Mouse (Mus musculus): Measurements from ENCODE around the gene Phf21a. TPM values are rescaled to one million over a fixed set of nuclear protein-coding genes. Genes with fewer than 3 reads are reported as not detected.

Gene Phf21a
- polyA plus RNA-seq, 1 experiment, result 52.2 TPM

DNA sequence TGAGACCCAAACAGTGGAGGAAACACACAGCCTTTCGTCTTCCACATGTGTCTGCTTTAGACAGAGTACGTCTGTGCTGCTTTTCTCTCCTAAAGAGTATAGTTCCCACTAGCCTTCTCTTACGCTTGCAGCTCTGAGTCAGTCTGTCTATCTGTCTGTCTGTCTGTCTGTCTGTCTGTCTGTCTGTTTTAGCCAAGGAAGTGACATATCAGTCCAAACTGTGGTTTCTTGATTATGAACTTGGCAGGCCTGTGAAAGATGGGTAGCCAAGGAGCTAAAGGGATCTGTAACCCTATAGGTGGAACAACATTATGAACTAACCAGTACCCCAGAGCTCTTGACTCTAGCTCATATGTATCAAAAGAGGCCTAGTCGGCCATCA, 180.9 kb downstream of the Phf21a start:
- H3K36me3 ChIP-seq (ENCODE audit: control insufficient read depth, insufficient read depth, low read length, poor library complexity, severe bottlenecking), result no peaks in the 10 kb centered on the region
- no peak overlapping the region for H3K9ac ChIP-seq (ENCODE audit: low read depth, poor library complexity, severe bottlenecking)
- no peaks in the 10 kb centered on the region for H3K9me3 ChIP-seq (replicated peaks; ENCODE audit: control insufficient read depth, insufficient read depth, low read length, poor library complexity, severe bottlenecking)
- TF ChIP-seq CTCF (IDR thresholded peaks at IDR 0.05; ENCODE audit: low read depth, low read length) (no peak), POLR2A (IDR thresholded peaks at IDR 0.05; ENCODE audit: insufficient read depth, low read length) (no peak), EP300 (IDR thresholded peaks at IDR 0.05; ENCODE audit: insufficient read depth, low read depth, low read length) (no peak)
- no peak overlapping the region for H3K4me3 ChIP-seq (ENCODE audit: low read depth, low read length)
- H3K27me3 ChIP-seq (ENCODE audit: control insufficient read depth, insufficient read depth, low read length, poor library complexity, severe bottlenecking), result no peaks in the 10 kb centered on the region
- H3K4me1 ChIP-seq (ENCODE audit: control insufficient read depth, insufficient read depth, low read length), result no peaks in the 10 kb centered on the region
- no peak overlapping the region for H3K27ac ChIP-seq (ENCODE audit: insufficient read depth, low read length)

DNA sequence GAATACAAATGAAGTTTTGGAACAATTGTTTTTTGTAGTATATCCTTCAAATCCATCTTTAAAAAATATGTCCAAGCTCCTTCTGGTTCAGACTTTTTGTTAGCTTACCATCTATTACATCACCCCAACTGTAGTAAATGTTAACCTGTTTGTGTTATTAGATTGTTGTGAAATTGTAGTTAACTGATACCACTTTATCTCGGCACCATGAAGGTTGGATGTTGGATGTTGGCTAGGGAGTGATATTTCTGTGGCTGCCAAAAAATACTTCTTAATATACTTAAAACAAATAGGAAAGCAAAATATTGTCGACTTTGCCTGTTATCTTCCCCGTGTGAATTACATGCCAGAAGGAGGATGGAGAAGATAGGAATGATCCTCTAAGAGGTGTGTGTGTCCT, 184.9 kb downstream of the Phf21a start:
- Histone ChIP-seq H3K27me3 (ENCODE audit: control insufficient read depth, insufficient read depth, low read length, poor library complexity, severe bottlenecking) (no peaks in the 10 kb centered on the region), H3K4me1 (ENCODE audit: control insufficient read depth, insufficient read depth, low read length) (no peaks in the 10 kb centered on the region), H3K9ac (ENCODE audit: low read depth, poor library complexity, severe bottlenecking) (no peak overlapping the region), H3K9me3 (replicated peaks; ENCODE audit: control insufficient read depth, insufficient read depth, low read length, poor library complexity, severe bottlenecking) (no peaks in the 10 kb centered on the region), H3K27ac (ENCODE audit: insufficient read depth, low read length) (no peak overlapping the region), H3K36me3 (ENCODE audit: control insufficient read depth, insufficient read depth, low read length, poor library complexity, severe bottlenecking) (no peaks in the 10 kb centered on the region), H3K4me3 (ENCODE audit: low read depth, low read length) (no peak overlapping the region)
- no peak for TF ChIP-seq POLR2A (IDR thresholded peaks at IDR 0.05; ENCODE audit: insufficient read depth, low read length)
- TF ChIP-seq EP300 (IDR thresholded peaks at IDR 0.05; ENCODE audit: insufficient read depth, low read depth, low read length), result no peak
- TF ChIP-seq CTCF (IDR thresholded peaks at IDR 0.05; ENCODE audit: low read depth, low read length), result no peak

DNA sequence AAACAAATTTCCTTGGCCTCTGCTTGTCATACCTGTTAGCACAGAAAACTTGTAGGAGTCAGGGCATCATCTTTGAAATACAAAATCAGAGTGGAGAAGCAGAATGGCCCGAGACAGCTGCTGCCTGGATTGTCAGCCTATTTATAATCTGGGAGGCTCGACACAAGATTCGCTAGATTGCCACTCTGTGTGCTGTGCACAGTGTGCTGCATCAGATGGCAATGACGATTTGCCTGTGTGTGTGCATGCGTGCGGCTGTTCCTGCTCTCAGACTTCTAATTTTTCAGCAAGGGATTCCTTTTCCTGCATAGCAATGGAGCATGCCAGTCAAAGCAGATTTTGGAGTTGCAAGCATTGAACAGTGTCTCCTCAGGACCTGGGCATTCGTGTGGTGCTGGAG, 185.7 kb downstream of the Phf21a start:
- no peak overlapping the region for H3K9ac ChIP-seq (ENCODE audit: low read depth, poor library complexity, severe bottlenecking)
- H3K4me1 ChIP-seq (ENCODE audit: control insufficient read depth, insufficient read depth, low read length), result no peaks in the 10 kb centered on the region
- no peak overlapping the region for H3K4me3 ChIP-seq (ENCODE audit: low read depth, low read length)
- H3K9me3 ChIP-seq (replicated peaks; ENCODE audit: control insufficient read depth, insufficient read depth, low read length, poor library complexity, severe bottlenecking), result no peaks in the 10 kb centered on the region
- H3K36me3 ChIP-seq (ENCODE audit: control insufficient read depth, insufficient read depth, low read length, poor library complexity, severe bottlenecking), result no peaks in the 10 kb centered on the region
- H3K27ac ChIP-seq (ENCODE audit: insufficient read depth, low read length), result no peak overlapping the region
- no peak for TF ChIP-seq POLR2A (IDR thresholded peaks at IDR 0.05; ENCODE audit: insufficient read depth, low read length)
- no peak for TF ChIP-seq CTCF (IDR thresholded peaks at IDR 0.05; ENCODE audit: low read depth, low read length)
- no peak for TF ChIP-seq EP300 (IDR thresholded peaks at IDR 0.05; ENCODE audit: insufficient read depth, low read depth, low read length)
- H3K27me3 ChIP-seq (ENCODE audit: control insufficient read depth, insufficient read depth, low read length, poor library complexity, severe bottlenecking), result no peaks in the 10 kb centered on the region

DNA sequence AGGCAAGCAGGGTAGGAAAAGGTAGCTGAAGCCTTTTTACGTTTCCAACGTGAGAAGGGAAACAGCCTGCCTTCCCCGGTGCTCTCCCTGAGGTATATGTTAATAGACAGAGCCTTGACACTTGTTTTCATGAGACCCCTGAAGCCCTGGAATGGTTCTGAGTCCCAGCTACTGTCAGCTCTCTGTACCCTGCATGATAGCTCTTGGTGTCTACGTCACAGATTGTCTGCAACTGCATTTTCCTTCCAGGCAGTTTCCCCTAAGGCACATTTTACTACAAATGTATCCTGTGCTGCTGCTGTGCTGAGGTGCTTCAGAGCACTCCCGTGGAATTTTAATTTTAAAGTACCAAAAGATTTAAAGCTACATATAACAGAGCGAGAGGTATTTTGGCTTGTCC, 186.5 kb downstream of the Phf21a start:
- H3K9me3 ChIP-seq (replicated peaks; ENCODE audit: control insufficient read depth, insufficient read depth, low read length, poor library complexity, severe bottlenecking), result no peaks in the 10 kb centered on the region
- TF ChIP-seq POLR2A (IDR thresholded peaks at IDR 0.05; ENCODE audit: insufficient read depth, low read length) (no peak), CTCF (IDR thresholded peaks at IDR 0.05; ENCODE audit: low read depth, low read length) (no peak), EP300 (IDR thresholded peaks at IDR 0.05; ENCODE audit: insufficient read depth, low read depth, low read length) (no peak)

DNA sequence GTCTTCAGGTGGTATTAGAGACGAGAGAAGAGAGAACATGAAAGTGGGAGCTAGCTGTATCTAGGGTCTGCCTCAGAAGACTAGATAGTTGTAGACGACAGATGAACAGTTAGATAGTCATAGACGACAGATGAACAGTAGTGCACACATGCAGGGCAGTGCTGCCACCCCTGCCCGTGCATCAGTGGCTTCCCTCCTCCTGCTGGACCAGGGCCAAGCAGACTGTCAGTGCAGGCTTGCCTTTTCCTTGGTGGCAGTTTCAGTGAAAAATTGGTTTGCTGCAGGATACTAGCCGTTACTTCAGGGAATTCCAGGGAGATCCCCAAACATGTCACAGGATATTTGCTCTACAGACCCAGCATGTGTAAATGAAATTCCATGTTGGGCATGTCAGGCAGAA, 192.7 kb downstream of the Phf21a start:
- H3K4me1 ChIP-seq (ENCODE audit: control insufficient read depth, insufficient read depth, low read length), result no peaks in the 10 kb centered on the region
- TF ChIP-seq POLR2A (IDR thresholded peaks at IDR 0.05; ENCODE audit: insufficient read depth, low read length), result no peak
- TF ChIP-seq CTCF (IDR thresholded peaks at IDR 0.05; ENCODE audit: low read depth, low read length), result no peak
- TF ChIP-seq EP300 (IDR thresholded peaks at IDR 0.05; ENCODE audit: insufficient read depth, low read depth, low read length), result no peak
- no peaks in the 10 kb centered on the region for H3K9me3 ChIP-seq (replicated peaks; ENCODE audit: control insufficient read depth, insufficient read depth, low read length, poor library complexity, severe bottlenecking)
- H3K27me3 ChIP-seq (ENCODE audit: control insufficient read depth, insufficient read depth, low read length, poor library complexity, severe bottlenecking), result no peaks in the 10 kb centered on the region
- no peaks in the 10 kb centered on the region for H3K36me3 ChIP-seq (ENCODE audit: control insufficient read depth, insufficient read depth, low read length, poor library complexity, severe bottlenecking)
- H3K9ac ChIP-seq (ENCODE audit: low read depth, poor library complexity, severe bottlenecking), result no peak overlapping the region
- no peak overlapping the region for H3K4me3 ChIP-seq (ENCODE audit: low read depth, low read length)
- no peak overlapping the region for H3K27ac ChIP-seq (ENCODE audit: insufficient read depth, low read length)

More for the DNA sequence above, 186.5 kb downstream of the Phf21a start:
- Histone ChIP-seq H3K27me3 (ENCODE audit: control insufficient read depth, insufficient read depth, low read length, poor library complexity, severe bottlenecking) (no peaks in the 10 kb centered on the region), H3K4me1 (ENCODE audit: control insufficient read depth, insufficient read depth, low read length) (no peaks in the 10 kb centered on the region), H3K4me3 (ENCODE audit: low read depth, low read length) (no peak overlapping the region), H3K27ac (ENCODE audit: insufficient read depth, low read length) (no peak overlapping the region), H3K9ac (ENCODE audit: low read depth, poor library complexity, severe bottlenecking) (no peak overlapping the region), H3K36me3 (ENCODE audit: control insufficient read depth, insufficient read depth, low read length, poor library complexity, severe bottlenecking) (no peaks in the 10 kb centered on the region)

DNA sequence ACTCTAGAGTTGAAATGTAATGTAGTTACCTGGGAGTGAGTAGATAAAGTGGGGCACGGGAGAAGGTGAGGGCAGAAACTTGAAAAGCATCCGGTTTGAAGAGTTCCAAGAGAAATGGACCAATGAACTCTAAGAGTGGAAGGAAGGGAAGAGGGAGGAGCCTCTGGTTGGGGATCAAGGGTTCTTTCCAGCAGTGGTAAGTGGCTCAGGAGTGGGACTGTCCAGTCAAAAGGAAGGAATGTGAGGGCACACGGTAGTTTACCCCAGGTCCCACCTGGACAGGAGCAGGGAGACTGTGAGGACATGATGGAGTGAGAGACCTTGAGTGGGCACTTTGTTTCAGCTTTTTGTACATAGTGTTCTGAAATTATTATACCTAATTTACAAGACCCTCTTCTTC, 196.4 kb downstream of the Phf21a start:
- Histone ChIP-seq H3K4me1 (ENCODE audit: control insufficient read depth, insufficient read depth, low read length) (no peaks in the 10 kb centered on the region), H3K4me3 (ENCODE audit: low read depth, low read length) (no peak overlapping the region), H3K27me3 (ENCODE audit: control insufficient read depth, insufficient read depth, low read length, poor library complexity, severe bottlenecking) (no peaks in the 10 kb centered on the region), H3K27ac (ENCODE audit: insufficient read depth, low read length) (no peak overlapping the region), H3K9me3 (replicated peaks; ENCODE audit: control insufficient read depth, insufficient read depth, low read length, poor library complexity, severe bottlenecking) (no peaks in the 10 kb centered on the region), H3K36me3 (ENCODE audit: control insufficient read depth, insufficient read depth, low read length, poor library complexity, severe bottlenecking) (no peaks in the 10 kb centered on the region), H3K9ac (ENCODE audit: low read depth, poor library complexity, severe bottlenecking) (no peak overlapping the region)
- TF ChIP-seq EP300 (IDR thresholded peaks at IDR 0.05; ENCODE audit: insufficient read depth, low read depth, low read length), result no peak
- TF ChIP-seq CTCF (IDR thresholded peaks at IDR 0.05; ENCODE audit: low read depth, low read length), result no peak
- no peak for TF ChIP-seq POLR2A (IDR thresholded peaks at IDR 0.05; ENCODE audit: insufficient read depth, low read length)
